Comparison of ENCODE assay signal across 9 mouse cellular contexts in the genomic region with DNA sequence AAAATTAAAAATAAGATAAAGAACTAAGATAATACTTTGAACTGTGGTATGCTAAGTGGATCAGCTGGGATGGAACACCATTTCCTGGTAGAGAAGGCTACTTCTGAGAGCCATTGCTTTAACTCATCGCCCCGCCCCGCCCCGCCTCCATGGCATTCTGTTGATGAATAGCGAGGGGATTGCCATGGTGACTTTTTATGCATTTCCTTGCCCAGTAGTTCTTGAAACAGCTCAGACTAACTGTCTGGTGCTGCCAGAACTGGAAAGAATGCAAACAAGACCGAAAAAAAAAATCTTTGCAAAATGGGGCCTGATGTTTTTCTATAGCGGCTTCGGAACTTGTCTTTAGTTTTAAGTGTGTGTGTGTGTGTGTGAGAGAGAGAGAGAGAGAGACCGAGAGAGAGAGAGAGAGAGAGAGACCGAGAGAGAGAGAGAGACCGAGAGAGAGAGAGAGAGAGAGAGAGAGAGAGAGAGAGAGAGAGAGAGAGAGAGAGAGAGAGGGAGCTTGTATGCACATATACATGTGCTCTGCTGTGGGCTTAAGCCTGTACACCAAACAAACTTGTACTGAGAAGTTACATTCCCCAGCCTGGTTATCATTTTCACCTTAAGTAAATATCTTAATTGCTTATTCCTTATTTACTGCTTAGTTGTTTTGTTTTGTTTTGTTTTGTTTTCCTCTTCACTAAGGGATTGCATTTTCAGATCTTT. TPM values are rescaled to one million over a fixed set of nuclear protein-coding genes. Genes with fewer than 3 reads are reported as not detected.
DNase-seq lines count a peak whose midpoint lies in the region; ATAC-seq and TF ChIP-seq lines count a peak whose summit lies in the region.
"Had no signal": no experiment of that assay in that cellular context is flagged by ENCODE, and none has a peak within 500 bp of the region (broad histone marks: within the 10 kb centered on the region; RNA-seq: fewer than 3 reads in every experiment).

No protein-coding gene starts in this region.

- H3K27ac ChIP-seq in heart, postnatal 0 days (ENCODE audit: low read depth): no peak overlapping the region
- no peak overlapping the region for H3K27ac ChIP-seq in heart, adult 2 months
- peak overlapping the region; percentile 60 for H3K27ac ChIP-seq in hindbrain, embryonic 15.5 days (replicated peaks)
- no peak overlapping the region for H3K27ac ChIP-seq in thymus, adult 2 months (ENCODE audit: control insufficient read depth, insufficient read depth, low read length)
- H3K27ac ChIP-seq: embryonic facial prominence, embryonic 13.5 days had no signal

- no peak for TF ChIP-seq CTCF in heart, postnatal 0 days (IDR thresholded peaks at IDR 0.05; ENCODE audit: low read depth)
- TF ChIP-seq CTCF in heart, adult 2 months (IDR thresholded peaks at IDR 0.05): no peak
- TF ChIP-seq CTCF in thymus, adult 2 months (IDR thresholded peaks at IDR 0.05; ENCODE audit: borderline replicate concordance, control insufficient read depth, extremely low read depth, insufficient read depth, low read length, poor library complexity): no peak

- ATAC-seq in heart, postnatal 0 days (ENCODE audit: insufficient read depth, low read depth): no peak
- peak; percentile 69; the same call in 1 of the 2 replicates for ATAC-seq in hindbrain, embryonic 15.5 days (ENCODE audit: low FRiP score, low read depth)

- 82% methylated on average over 8 of the region's 11 CpGs for WGBS in heart, postnatal 0 days
- 77% methylated on average over 8 of the region's 11 CpGs for WGBS in heart, adult 2 months
- 28% methylated on average over 9 of the region's 11 CpGs for WGBS in hindbrain, embryonic 15.5 days
- 85% methylated on average over 9 of the region's 11 CpGs for WGBS in thymus, adult 2 months

- no peaks in the 10 kb centered on the region for H3K27me3 ChIP-seq in heart, postnatal 0 days (ENCODE audit: control insufficient read depth, insufficient read depth, low read length)
- H3K27me3 ChIP-seq in heart, adult 2 months (ENCODE audit: control insufficient read depth, insufficient read depth, low read length): no peaks in the 10 kb centered on the region
- no peaks in the 10 kb centered on the region for H3K27me3 ChIP-seq in hindbrain, embryonic 15.5 days
- no peaks in the 10 kb centered on the region for H3K27me3 ChIP-seq in thymus, adult 2 months (ENCODE audit: control insufficient read depth, insufficient read depth, low read length)
- H3K27me3 ChIP-seq: embryonic facial prominence, embryonic 13.5 days had no signal

- TF ChIP-seq POLR2A in heart, adult 2 months (IDR thresholded peaks at IDR 0.05; ENCODE audit: insufficient read depth, low read depth, low read length): no peak
- TF ChIP-seq POLR2A in thymus, adult 2 months (IDR thresholded peaks at IDR 0.05; ENCODE audit: control insufficient read depth, extremely low read depth, insufficient read depth, low read length, poor library complexity): no peak

- no peaks in the 10 kb centered on the region for H3K4me1 ChIP-seq in heart, postnatal 0 days (ENCODE audit: control insufficient read depth, insufficient read depth)
- H3K4me1 ChIP-seq in heart, adult 2 months (ENCODE audit: control insufficient read depth, insufficient read depth, low read length): peaks cover 2% of the 10 kb centered on the region
- no peaks in the 10 kb centered on the region for H3K4me1 ChIP-seq in hindbrain, embryonic 15.5 days (replicated peaks)
- H3K4me1 ChIP-seq in thymus, adult 2 months (replicated peaks; ENCODE audit: control insufficient read depth, insufficient read depth, low read length): no peaks in the 10 kb centered on the region

- intact Hi-C loops in heart, adult 2 months (cut with DNase I): no loop called here

- no peaks in the 10 kb centered on the region; the same call in 1 of the 2 replicates for H3K9me3 ChIP-seq in heart, postnatal 0 days (replicated peaks; ENCODE audit: control insufficient read depth, low read length)
- no peaks in the 10 kb centered on the region for H3K9me3 ChIP-seq in hindbrain, embryonic 15.5 days

- peak; percentile 42 for DNase-seq in heart, postnatal 0 days (ENCODE audit: low spot score)
- DNase-seq in heart, adult 2 months: no peak
- peak; percentile 32 for DNase-seq in adrenal gland, postnatal 25 days
- DNase-seq in lung, postnatal 10 days: peak; percentile 84
- DNase-seq in retina, postnatal 1 day: no peak
- no peak for DNase-seq in thymus, adult 2 months
- DNase-seq in heart, adult 18-20 months: no peak

- TF ChIP-seq EP300 in heart, postnatal 0 days (IDR thresholded peaks at IDR 0.05; ENCODE audit: low read depth): no peak
- no peak for TF ChIP-seq EP300 in heart, adult 2 months (IDR thresholded peaks at IDR 0.05; ENCODE audit: insufficient read depth, low read depth, low read length)

- no peak overlapping the region for H3K9ac ChIP-seq in heart, postnatal 0 days (replicated peaks; ENCODE audit: low read depth, low read length)
- no peak overlapping the region for H3K9ac ChIP-seq in heart, adult 2 months (ENCODE audit: low read depth, low read length)
- H3K9ac ChIP-seq in hindbrain, embryonic 15.5 days: no peak overlapping the region
- H3K9ac ChIP-seq: embryonic facial prominence, embryonic 13.5 days had no signal

- no peaks in the 10 kb centered on the region for H3K79me2 ChIP-seq in heart, adult 2 months (replicated peaks; ENCODE audit: control insufficient read depth, insufficient read depth, low read length)

- peaks cover 18% of the 10 kb centered on the region; the same call in 1 of the 2 replicates for H3K36me3 ChIP-seq in heart, postnatal 0 days (replicated peaks; ENCODE audit: control insufficient read depth, insufficient read depth, low read length)
- H3K36me3 ChIP-seq in heart, adult 2 months (ENCODE audit: control insufficient read depth, insufficient read depth, low read length): peaks cover under 1% of the 10 kb centered on the region; the same call in 1 of the 2 replicates
- H3K36me3 ChIP-seq in hindbrain, embryonic 15.5 days: peaks cover 5% of the 10 kb centered on the region; the same call in 1 of the 2 replicates
- H3K36me3 ChIP-seq in thymus, adult 2 months (ENCODE audit: control insufficient read depth, insufficient read depth, low read length): no peaks in the 10 kb centered on the region

- H3K4me3 ChIP-seq in heart, postnatal 0 days (ENCODE audit: low read depth, low read length): no peak overlapping the region
- no peak overlapping the region for H3K4me3 ChIP-seq in heart, adult 2 months
- no peak overlapping the region for H3K4me3 ChIP-seq in hindbrain, embryonic 15.5 days
- no peak overlapping the region for H3K4me3 ChIP-seq in thymus, adult 2 months (ENCODE audit: control insufficient read depth, insufficient read depth, low read length)
- H3K4me3 ChIP-seq: embryonic facial prominence, embryonic 13.5 days had no signal

- H3K4me2 ChIP-seq in heart, postnatal 0 days (ENCODE audit: low read depth, low read length): no peak overlapping the region
- H3K4me2 ChIP-seq in hindbrain, embryonic 15.5 days: peak overlapping the region; percentile 13; the same call in 1 of the 2 replicates
- H3K4me2 ChIP-seq: embryonic facial prominence, embryonic 13.5 days had no signal

RNA-seq across cellular contexts. Expression of a gene that starts 51.7 kb away (rescaled TPM):
- 2.7 and 3.6 TPM in 2 replicates for total RNA-seq in heart, postnatal 0 days (2014; rRNA removed; ENCODE audit: low replicate concordance)
- polyA plus RNA-seq in heart, postnatal 0 days (2015; fragmentation: Nextera tagmentation; extraction: Ambion mirVana): 1.3 and 1.4 TPM in 2 replicates
- 1 to 10 TPM; 4.9 to 5.8 TPM for total RNA-seq in heart, adult 2 months (2021)
- polyA plus RNA-seq in heart, adult 2 months (2012; rRNA removed): 1.9 and 3.9 TPM in 2 replicates
- total RNA-seq in adrenal gland, postnatal 25 days (2021): 6.3 and 8.4 TPM in 2 replicates
- polyA plus RNA-seq in hindbrain, embryonic 15.5 days (2015; fragmentation: Nextera tagmentation; extraction: Ambion mirVana): 2.4 and 3.0 TPM in 2 replicates
- polyA plus RNA-seq in thymus, adult 2 months (2012; rRNA removed): 1.7 and 2.0 TPM in 2 replicates
- 1 to 10 TPM; 5.1 to 5.6 TPM for total RNA-seq in heart, adult 18-20 months (2021)

RNA-seq across cellular contexts. Expression of a gene that starts 51.9 kb away (rescaled TPM):
- total RNA-seq in heart, postnatal 0 days (2014; rRNA removed; ENCODE audit: low replicate concordance): 20.8 and 23.8 TPM in 2 replicates
- polyA plus RNA-seq in heart, postnatal 0 days (2015; fragmentation: Nextera tagmentation; extraction: Ambion mirVana): 21.9 and 25.8 TPM in 2 replicates
- 10 to 100 TPM; 38.8 to 45.4 TPM for total RNA-seq in heart, adult 2 months (2021)
- 17.4 and 27.9 TPM in 2 replicates for polyA plus RNA-seq in heart, adult 2 months (2012; rRNA removed)
- 16.8 and 24.9 TPM in 2 replicates for total RNA-seq in adrenal gland, postnatal 25 days (2021)
- 51.3 and 55.3 TPM in 2 replicates for polyA plus RNA-seq in hindbrain, embryonic 15.5 days (2015; fragmentation: Nextera tagmentation; extraction: Ambion mirVana)
- 15.8 and 18.4 TPM in 2 replicates for polyA plus RNA-seq in thymus, adult 2 months (2012; rRNA removed)
- 10 to 100 TPM; 36.9 to 37.7 TPM for total RNA-seq in heart, adult 18-20 months (2021)

Comparison
In these comparisons a context has a peak if more than half of its experiments do, and no peak if none do; other contexts are left out.
1. DNase-seq: peak in heart, postnatal 0 days (single experiment), adrenal gland, postnatal 25 days (single experiment) and lung, postnatal 10 days (single experiment); none in heart, adult 2 months (0 of 2), retina, postnatal 1 day (single experiment), thymus, adult 2 months (single experiment) and heart, adult 18-20 months (0 of 2).